Mouse (Mus musculus): ENCODE data around the gene Rack1. TPM values are rescaled to one million over a fixed set of nuclear protein-coding genes. Genes with fewer than 3 reads are reported as not detected.
A peak's percentile ranks its signal among the peaks of the same experiment; 100 is the strongest.

Gene Rack1
- polyA plus RNA-seq, 1 experiment: 432 TPM

- 66% methylated on average over 5 of the region's 5 CpGs for WGBS
- no peaks in the 10 kb centered on the region for H3K4me1 ChIP-seq (ENCODE audit: control insufficient read depth, insufficient read depth, low read length)
- no peak overlapping the region for H3K4me3 ChIP-seq (replicated peaks; ENCODE audit: insufficient read depth, low read depth, low read length)
- TF ChIP-seq CTCF (IDR thresholded peaks at IDR 0.05; ENCODE audit: borderline replicate concordance, insufficient read depth, low read depth, low read length): no peak
- no peak for TF ChIP-seq POLR2A (IDR thresholded peaks at IDR 0.05; ENCODE audit: borderline replicate concordance, insufficient read depth, low read length)
- H3K27ac ChIP-seq (ENCODE audit: insufficient read depth, low read length): no peak overlapping the region
- H3K27me3 ChIP-seq (ENCODE audit: control insufficient read depth, insufficient read depth, low read length): no peaks in the 10 kb centered on the region
- no peak for DNase-seq
Observed at GRCm38 (mm10) chr11:48846881-48847280, 46.7 kb downstream of the Rack1 start.

GRCm38 (mm10) chr11:48850240-48850639, 50.1 kb downstream of the Rack1 start:
- 45% methylated on average over 2 of the region's 2 CpGs for WGBS
- Histone ChIP-seq H3K4me1 (ENCODE audit: control insufficient read depth, insufficient read depth, low read length) (0 out of 2 replicates have a peak, but pooled peaks cover 4% of the 10 kb centered on the region), H3K4me3 (replicated peaks; ENCODE audit: insufficient read depth, low read depth, low read length) (no peak overlapping the region), H3K27ac (ENCODE audit: insufficient read depth, low read length) (no peak overlapping the region), H3K27me3 (ENCODE audit: control insufficient read depth, insufficient read depth, low read length) (no peaks in the 10 kb centered on the region)
- DNase-seq: no peak
- TF ChIP-seq POLR2A (IDR thresholded peaks at IDR 0.05; ENCODE audit: borderline replicate concordance, insufficient read depth, low read length) (no peak), CTCF (IDR thresholded peaks at IDR 0.05; ENCODE audit: borderline replicate concordance, insufficient read depth, low read depth, low read length) (no peak)

- 85% methylated on average over 4 of the region's 4 CpGs for WGBS
- H3K27ac ChIP-seq (ENCODE audit: insufficient read depth, low read length): no peak overlapping the region
- no peak for TF ChIP-seq POLR2A (IDR thresholded peaks at IDR 0.05; ENCODE audit: borderline replicate concordance, insufficient read depth, low read length)
- TF ChIP-seq CTCF (IDR thresholded peaks at IDR 0.05; ENCODE audit: borderline replicate concordance, insufficient read depth, low read depth, low read length): peak; percentile 11; the same call in 1 of the 2 replicates
- 0 out of 2 replicates have a peak, but pooled peaks cover 4% of the 10 kb centered on the region for H3K4me1 ChIP-seq (ENCODE audit: control insufficient read depth, insufficient read depth, low read length)
- no peak for DNase-seq
- H3K27me3 ChIP-seq (ENCODE audit: control insufficient read depth, insufficient read depth, low read length): no peaks in the 10 kb centered on the region
- no peak overlapping the region for H3K4me3 ChIP-seq (replicated peaks; ENCODE audit: insufficient read depth, low read depth, low read length)
Observed at GRCm38 (mm10) chr11:48851270-48851995, 51.3 kb downstream of the Rack1 start.

- DNase-seq: no peak
- 0 out of 2 replicates have a peak, but pooled peaks cover 4% of the 10 kb centered on the region for H3K4me1 ChIP-seq (ENCODE audit: control insufficient read depth, insufficient read depth, low read length)
- 65% methylated on average over 4 of the region's 4 CpGs for WGBS
- no peaks in the 10 kb centered on the region for H3K27me3 ChIP-seq (ENCODE audit: control insufficient read depth, insufficient read depth, low read length)
- H3K27ac ChIP-seq (ENCODE audit: insufficient read depth, low read length): no peak overlapping the region
- TF ChIP-seq CTCF (IDR thresholded peaks at IDR 0.05; ENCODE audit: borderline replicate concordance, insufficient read depth, low read depth, low read length): no peak
- TF ChIP-seq POLR2A (IDR thresholded peaks at IDR 0.05; ENCODE audit: borderline replicate concordance, insufficient read depth, low read length): no peak
- peak overlapping the region; percentile 68 for H3K4me3 ChIP-seq (replicated peaks; ENCODE audit: insufficient read depth, low read depth, low read length)
Observed at GRCm38 (mm10) chr11:48852190-48852589, 52.1 kb downstream of the Rack1 start.

- Histone ChIP-seq H3K27me3 (ENCODE audit: control insufficient read depth, insufficient read depth, low read length) (no peaks in the 10 kb centered on the region), H3K4me3 (replicated peaks; ENCODE audit: insufficient read depth, low read depth, low read length) (peak overlapping the region; percentile 68), H3K27ac (ENCODE audit: insufficient read depth, low read length) (peak overlapping the region; percentile 25), H3K4me1 (ENCODE audit: control insufficient read depth, insufficient read depth, low read length) (0 out of 2 replicates have a peak, but pooled peaks cover 4% of the 10 kb centered on the region)
- DNase-seq: peak in 1 of 2 experiments; percentile 42
- TF ChIP-seq POLR2A (IDR thresholded peaks at IDR 0.05; ENCODE audit: borderline replicate concordance, insufficient read depth, low read length): no peak
- no peak for TF ChIP-seq CTCF (IDR thresholded peaks at IDR 0.05; ENCODE audit: borderline replicate concordance, insufficient read depth, low read depth, low read length)
- WGBS: 2% methylated on average over 23 of the region's 23 CpGs
Observed at GRCm38 (mm10) chr11:48852624-48853473, 52.7 kb downstream of the Rack1 start.

- TF ChIP-seq POLR2A (IDR thresholded peaks at IDR 0.05; ENCODE audit: borderline replicate concordance, insufficient read depth, low read length) (no peak), CTCF (IDR thresholded peaks at IDR 0.05; ENCODE audit: borderline replicate concordance, insufficient read depth, low read depth, low read length) (no peak)
- Histone ChIP-seq H3K4me3 (replicated peaks; ENCODE audit: insufficient read depth, low read depth, low read length) (peak overlapping the region; percentile 68), H3K27ac (ENCODE audit: insufficient read depth, low read length) (peak overlapping the region; percentile 25; the same call in 1 of the 2 replicates), H3K4me1 (ENCODE audit: control insufficient read depth, insufficient read depth, low read length) (peaks cover 4% of the 10 kb centered on the region; the same call in 1 of the 2 replicates), H3K27me3 (ENCODE audit: control insufficient read depth, insufficient read depth, low read length) (no peaks in the 10 kb centered on the region)
- peak; percentile 87 to 97 for DNase-seq
- WGBS: 4% methylated on average over 31 of the region's 31 CpGs
Observed at GRCm38 (mm10) chr11:48853474-48854180, 53.5 kb downstream of the Rack1 start.

Other genes starting within 250 kb of the Rack1 start
- gene Trim41, start 17.0 kb downstream of the Rack1 start, polyA plus RNA-seq (2012; rRNA removed): 42.3 and 45.0 TPM in 2 replicates
- gene Trim7, start 25.8 kb downstream of the Rack1 start, polyA plus RNA-seq (2012; rRNA removed): 4.2 and 4.7 TPM in 2 replicates
- 30.1 and 34.0 TPM in 2 replicates for gene Gm12184, start 26.3 kb downstream of the Rack1 start, polyA plus RNA-seq (2012; rRNA removed)
- 6.5 and 7.1 TPM in 2 replicates for gene Irgm1, start 71.4 kb downstream of the Rack1 start, polyA plus RNA-seq (2012; rRNA removed)
- gene Gm5431, start 101.9 kb downstream of the Rack1 start, polyA plus RNA-seq (2012; rRNA removed): 0.06 and 0.08 TPM in 2 replicates
- gene Psme2b, start 145.9 kb downstream of the Rack1 start, polyA plus RNA-seq (2012; rRNA removed): 1.0 and 1.5 TPM in 2 replicates
- gene Olfr56, start 178.6 kb downstream of the Rack1 start, polyA plus RNA-seq (2012; rRNA removed): 0.03 and 0.08 TPM in 2 replicates
- gene 9930111J21Rik1, start 179.1 kb downstream of the Rack1 start, polyA plus RNA-seq (2012; rRNA removed): 0.38 and 0.59 TPM in 2 replicates
- gene Gm12185, start 191.9 kb downstream of the Rack1 start, polyA plus RNA-seq (2012; rRNA removed): 0.05 and 0.10 TPM in 2 replicates
- gene Tgtp1, start 193.8 kb downstream of the Rack1 start, polyA plus RNA-seq (2012; rRNA removed): 0.87 and 1.2 TPM in 2 replicates